Mouse (Mus musculus) cerebellum, adult 2 months (tissue): ENCODE measurements around the gene Ucn2. TPM values are rescaled to one million over a fixed set of nuclear protein-coding genes. Genes with fewer than 3 reads are reported as not detected.

Experiments used
- DNase-seq, 2 experiments: peaks; one replicate each; pipeline ENCODE4 v3.0.0; 2021
- H3K27ac ChIP-seq: fragments of 200-500 bp; 2 replicates; pipeline ENCODE4 v1.5.1; 2012; ENCODE audit warnings: low read length, control low read depth, inconsistent platforms; ENCODE audit not compliant: insufficient read depth
- H3K27me3 ChIP-seq: fragments of 200-500 bp; 2 replicates; pipeline ENCODE4 v1.6.1; 2012; ENCODE audit warnings: inconsistent platforms, mild to moderate bottlenecking, low read length, moderate library complexity; ENCODE audit not compliant: control insufficient read depth, insufficient read depth
- H3K4me1 ChIP-seq: fragments of 200-500 bp; 2 replicates; pipeline ENCODE4 v1.6.1; 2011; ENCODE audit warnings: low read length; ENCODE audit not compliant: control insufficient read depth, insufficient read depth
- H3K4me3 ChIP-seq: fragments of 200-500 bp; replicated peaks from 2 replicates; pipeline ENCODE3; 2011; ENCODE audit warnings: mild to moderate bottlenecking, low read depth, low read length, control low read depth; ENCODE audit not compliant: insufficient read depth
- CTCF ChIP-seq: fragments of 200-500 bp; IDR thresholded peaks from 2 replicates; pipeline ENCODE4 v1.5.1; 2011; ENCODE audit warnings: low read depth, mild to moderate bottlenecking, control low read depth, low read length, moderate library complexity, borderline replicate concordance; ENCODE audit not compliant: insufficient read depth
- POLR2A ChIP-seq: fragments of 200-500 bp; IDR thresholded peaks from 2 replicates; pipeline ENCODE4 v1.6.1; 2011; ENCODE audit warnings: low read length, control low read depth, borderline replicate concordance; ENCODE audit not compliant: insufficient read depth
- WGBS: fragments of 180-500 bp; shearing (Covaris S2); methylation state at CpG from one replicate; pipeline ENCODE4 v1.1.7; 2018; 5-methylcytosine and 5-hydroxymethylcytosine counted together
- polyA plus RNA-seq: library from polyadenylated mRNA; depleted of rRNA; stranded (reverse); fragments of >200 nt; gene quantifications from 2 replicates; pipeline ENCODE4 v1.2.3, GENCODE M21; 2012

The Ucn2 gene
- polyA plus RNA-seq, 1 experiment: 0.47 TPM

DNA sequence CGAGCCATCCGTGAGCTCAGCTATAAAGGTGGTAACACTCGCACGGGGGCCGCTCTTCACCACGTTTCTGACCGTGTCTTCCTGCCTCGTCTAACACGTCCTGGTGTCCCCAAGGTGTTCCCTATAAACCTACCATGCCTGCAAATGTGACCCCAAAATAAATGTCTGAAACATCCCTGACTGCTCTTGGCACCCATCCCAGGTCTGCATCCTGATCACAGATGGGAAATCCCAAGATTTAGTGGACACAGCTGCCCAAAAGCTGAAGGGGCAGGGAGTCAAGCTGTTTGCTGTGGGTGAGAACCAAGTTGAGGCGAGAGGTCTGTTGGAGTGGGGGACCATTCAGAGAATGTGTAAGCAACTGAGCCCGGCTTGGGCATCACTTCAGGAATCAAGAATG, 30.6 kb upstream of the Ucn2 start:
- Histone ChIP-seq H3K27me3 (no peaks in the 10 kb centered on the region), H3K4me3 (no peak overlapping the region), H3K4me1 (peaks cover 16% of the 10 kb centered on the region), H3K27ac (no peak overlapping the region)
- WGBS: 73% methylated on average over 11 of the region's 11 CpGs
- peak in 1 of 2 experiments; percentile 25 for DNase-seq
- no peak for TF ChIP-seq CTCF
- no peak for TF ChIP-seq POLR2A

DNA sequence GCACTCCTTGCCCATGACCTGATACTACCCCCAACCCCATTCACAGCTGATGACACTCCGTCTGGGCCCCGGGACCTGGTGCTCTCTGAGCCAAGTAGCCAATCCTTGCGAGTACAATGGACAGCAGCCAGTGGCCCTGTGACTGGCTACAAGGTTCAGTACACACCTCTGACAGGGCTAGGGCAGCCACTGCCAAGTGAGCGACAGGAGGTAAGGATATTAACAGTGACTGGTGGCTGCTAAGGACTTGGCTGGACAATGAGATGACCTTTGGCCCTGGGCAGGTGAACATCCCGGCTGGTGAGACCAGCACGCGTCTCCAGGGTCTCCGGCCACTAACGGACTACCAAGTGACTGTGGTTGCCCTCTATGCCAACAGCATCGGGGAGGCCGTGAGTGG, 30.0 kb upstream of the Ucn2 start:
- no peaks in the 10 kb centered on the region for H3K27me3 ChIP-seq
- no peak overlapping the region for H3K27ac ChIP-seq
- H3K4me3 ChIP-seq: no peak overlapping the region
- 66% methylated on average over 11 of the region's 11 CpGs for WGBS
- peaks cover 13% of the 10 kb centered on the region for H3K4me1 ChIP-seq
- no peak for DNase-seq
- no peak for TF ChIP-seq CTCF
- TF ChIP-seq POLR2A: no peak

DNA sequence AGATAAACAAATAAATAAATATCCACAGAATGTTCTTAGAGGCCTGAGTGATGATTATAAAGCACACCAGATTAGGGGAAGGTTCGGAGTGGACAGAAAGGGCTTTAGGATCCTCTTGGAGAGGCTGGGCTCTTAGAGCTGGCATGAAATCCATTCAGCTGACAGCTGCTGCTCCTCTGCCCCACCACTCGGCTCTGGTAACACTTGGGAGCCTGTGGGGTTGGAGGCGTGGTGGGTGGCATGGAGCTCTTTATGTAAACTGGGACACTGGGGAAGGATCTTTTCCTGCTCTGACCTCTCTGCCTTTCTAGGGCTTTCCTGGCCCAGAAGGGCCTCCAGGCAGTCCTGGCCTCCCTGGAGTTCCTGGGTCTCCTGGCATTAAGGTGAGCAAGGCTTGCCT, 22.2 kb upstream of the Ucn2 start:
- TF ChIP-seq CTCF: no peak
- TF ChIP-seq POLR2A: no peak
- H3K27me3 ChIP-seq: no peaks in the 10 kb centered on the region
- H3K4me3 ChIP-seq: no peak overlapping the region
- DNase-seq: no peak
- no peaks in the 10 kb centered on the region for H3K4me1 ChIP-seq
- WGBS: 37% methylated on average over 3 of the region's 3 CpGs
- H3K27ac ChIP-seq: no peak overlapping the region

DNA sequence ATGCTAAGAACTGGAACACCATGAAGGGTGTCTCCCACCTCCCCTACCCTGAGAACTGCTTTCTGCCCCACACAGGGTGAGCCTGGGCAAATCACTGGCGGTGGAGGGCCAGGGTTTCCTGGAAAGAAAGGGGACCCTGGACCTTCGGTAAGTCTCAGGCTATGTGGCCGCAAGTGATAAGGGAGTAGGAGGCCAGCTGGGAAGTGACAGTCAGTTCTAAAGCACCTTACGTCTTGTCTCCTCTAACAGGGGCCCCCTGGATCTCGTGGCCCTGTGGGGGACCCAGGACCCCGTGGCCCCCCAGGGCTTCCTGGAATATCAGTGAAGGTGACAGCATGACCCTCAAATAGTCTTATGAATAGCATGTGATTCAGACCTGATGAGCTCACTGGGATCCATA, 21.5 kb upstream of the Ucn2 start:
- 83% methylated on average over 6 of the region's 6 CpGs for WGBS
- H3K27ac ChIP-seq: no peak overlapping the region
- H3K27me3 ChIP-seq: no peaks in the 10 kb centered on the region
- TF ChIP-seq POLR2A (no peak), CTCF (no peak)
- DNase-seq: no peak
- no peaks in the 10 kb centered on the region for H3K4me1 ChIP-seq
- no peak overlapping the region for H3K4me3 ChIP-seq

DNA sequence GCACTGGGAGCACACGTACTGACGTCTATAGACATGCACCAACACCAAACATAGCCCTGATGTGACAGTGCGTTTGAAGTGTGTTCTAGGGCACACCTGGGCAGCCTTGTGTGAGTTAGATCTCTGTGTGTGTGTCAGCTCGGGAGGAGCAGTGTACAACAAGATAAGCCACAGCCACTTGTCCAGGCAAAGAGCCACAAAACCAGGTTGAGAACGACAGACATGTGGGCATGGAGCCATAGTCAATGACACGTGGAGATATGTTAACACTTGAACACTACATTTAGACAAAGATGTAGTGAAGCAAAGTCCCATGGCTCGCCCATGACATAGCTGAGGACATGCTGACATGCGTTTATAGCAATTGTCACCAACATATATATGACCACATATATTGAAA, 15.2 kb upstream of the Ucn2 start:
- Histone ChIP-seq H3K27me3 (no peaks in the 10 kb centered on the region), H3K4me3 (no peak overlapping the region), H3K4me1 (no peaks in the 10 kb centered on the region), H3K27ac (no peak overlapping the region)
- DNase-seq: no peak
- WGBS: 63% methylated on average over 8 of the region's 8 CpGs
- no peak for TF ChIP-seq CTCF
- no peak for TF ChIP-seq POLR2A

DNA sequence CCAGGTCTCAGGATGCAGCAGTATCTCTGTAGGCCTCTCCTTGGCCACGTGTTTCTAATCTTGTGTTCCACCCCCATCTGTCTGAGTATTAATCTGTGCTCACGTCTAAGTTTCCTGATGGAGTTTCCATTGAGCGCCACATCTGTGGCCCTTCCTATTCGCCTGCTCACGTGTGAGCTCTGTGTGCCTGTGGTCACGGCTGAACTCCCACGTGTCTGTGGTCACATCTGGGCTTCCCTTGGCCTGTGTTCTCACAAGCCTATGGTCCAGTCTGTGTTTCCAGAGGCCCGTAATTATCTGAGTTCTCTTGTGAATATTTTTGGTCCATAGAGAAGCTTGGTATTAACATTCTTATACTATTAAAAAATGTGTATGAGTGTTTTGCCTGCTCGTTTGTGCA, 9.3 kb upstream of the Ucn2 start:
- Histone ChIP-seq H3K4me1 (no peaks in the 10 kb centered on the region), H3K27ac (no peak overlapping the region), H3K27me3 (no peaks in the 10 kb centered on the region), H3K4me3 (no peak overlapping the region)
- DNase-seq: no peak
- TF ChIP-seq CTCF (no peak), POLR2A (no peak)
- WGBS: 76% methylated on average over 9 of the region's 9 CpGs

DNA sequence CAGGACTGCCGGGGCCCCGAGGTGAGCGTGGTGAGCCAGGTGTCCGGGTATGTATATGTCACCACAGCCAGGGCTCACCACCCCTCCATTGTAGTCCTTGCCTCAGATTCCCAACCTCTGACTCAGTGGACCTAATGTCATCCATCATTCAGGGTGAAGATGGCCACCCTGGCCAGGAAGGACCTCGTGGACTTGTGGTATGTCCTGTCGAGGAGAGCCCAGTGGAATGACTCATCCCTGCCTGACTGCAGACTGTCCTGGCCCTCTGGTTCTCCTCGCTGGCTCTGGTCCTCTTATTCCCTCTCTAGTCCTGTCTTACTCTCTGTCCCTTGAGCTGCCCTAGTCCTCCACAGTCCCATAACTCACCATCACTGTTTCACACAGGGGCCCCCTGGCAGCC, 7.8 kb upstream of the Ucn2 start:
- 81% methylated on average over 7 of the region's 7 CpGs for WGBS
- TF ChIP-seq CTCF: no peak
- no peak for TF ChIP-seq POLR2A
- no peak for DNase-seq
- no peak overlapping the region for H3K27ac ChIP-seq
- H3K4me3 ChIP-seq: no peak overlapping the region
- H3K27me3 ChIP-seq: no peaks in the 10 kb centered on the region
- H3K4me1 ChIP-seq: no peaks in the 10 kb centered on the region

DNA sequence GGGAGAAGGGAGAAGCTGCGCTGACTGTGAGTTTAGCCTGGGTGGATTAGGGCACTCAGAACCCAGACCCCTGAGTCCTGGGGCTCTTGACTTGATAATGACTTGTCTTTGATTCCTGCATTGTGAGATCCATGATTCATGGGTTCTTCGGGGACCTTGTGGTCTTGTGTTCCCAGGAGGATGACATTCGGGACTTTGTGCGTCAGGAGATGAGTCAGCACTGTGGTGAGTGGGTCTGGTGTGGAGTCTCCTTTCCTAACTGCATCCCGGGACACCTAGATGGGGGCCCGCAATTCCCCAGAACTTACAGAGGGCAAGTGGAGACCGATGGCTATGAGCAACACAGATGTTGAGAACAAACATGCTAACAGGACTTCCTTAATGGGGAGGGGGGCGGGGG, 3.3 kb upstream of the Ucn2 start:
- 81% methylated on average over 8 of the region's 8 CpGs for WGBS
- no peak for TF ChIP-seq CTCF
- no peak for TF ChIP-seq POLR2A
- H3K27ac ChIP-seq: no peak overlapping the region

DNA sequence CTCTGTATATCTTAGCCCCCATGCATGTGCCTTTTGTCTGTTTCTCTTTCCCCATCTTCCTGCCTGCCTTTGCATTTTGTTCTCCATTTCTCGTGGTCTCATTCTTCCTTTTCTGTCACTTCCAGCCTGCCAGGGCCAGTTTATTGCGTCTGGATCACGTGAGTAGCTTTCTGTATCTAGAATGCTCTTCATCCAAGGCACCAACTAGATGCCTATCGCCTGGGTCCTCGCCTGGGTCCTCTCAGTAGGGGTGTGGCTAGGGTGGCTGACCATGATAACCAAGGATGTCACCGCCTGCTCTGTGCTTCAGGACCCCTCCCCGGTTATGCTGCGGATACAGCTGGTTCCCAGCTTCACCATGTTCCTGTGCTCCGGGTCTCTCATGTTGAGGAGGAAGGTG, 2.6 kb upstream of the Ucn2 start:
- DNase-seq: no peak
- Histone ChIP-seq H3K4me3 (no peak overlapping the region), H3K27me3 (no peaks in the 10 kb centered on the region), H3K4me1 (no peaks in the 10 kb centered on the region), H3K27ac (no peak overlapping the region)
- no peak for TF ChIP-seq POLR2A
- no peak for TF ChIP-seq CTCF
- 78% methylated on average over 9 of the region's 9 CpGs for WGBS

More for the DNA sequence above, 3.3 kb upstream of the Ucn2 start:
- Histone ChIP-seq H3K4me3 (no peak overlapping the region), H3K27me3 (no peaks in the 10 kb centered on the region), H3K4me1 (no peaks in the 10 kb centered on the region)
- DNase-seq: no peak
